Mouse (Mus musculus) olfactory bulb, adult 2 months (tissue): ENCODE data around the gene B430218F22Rik. TPM values are rescaled to one million over a fixed set of nuclear protein-coding genes. Genes with fewer than 3 reads are reported as not detected.
"Not testable (repeated sequence)": the region's sequence is repeated elsewhere in the genome, so short reads cannot be mapped to it uniquely, and the experiment has no call there.

Source experiments
- H3K27ac ChIP-seq: fragments of 200-500 bp; 2 replicates; pipeline ENCODE4 v1.5.1; 2012; ENCODE audit warnings: low read depth, low read length; ENCODE audit not compliant: insufficient read depth
- H3K4me1 ChIP-seq: fragments of 200-500 bp; 2 replicates; pipeline ENCODE4 v1.6.1; 2012; ENCODE audit warnings: low read length; ENCODE audit not compliant: control insufficient read depth, insufficient read depth
- H3K4me3 ChIP-seq: fragments of 200-500 bp; 2 replicates; pipeline ENCODE4 v1.5.1; 2012; ENCODE audit warnings: mild to moderate bottlenecking, low read depth, low read length, moderate library complexity; ENCODE audit not compliant: insufficient read depth
- CTCF ChIP-seq: fragments of 200-500 bp; IDR thresholded peaks from 2 replicates; pipeline ENCODE4 v1.5.1; 2012; ENCODE audit warnings: low read depth, mild to moderate bottlenecking, low read length, moderate library complexity; ENCODE audit not compliant: insufficient read depth
- POLR2A ChIP-seq: fragments of 200-500 bp; IDR thresholded peaks from 2 replicates; pipeline ENCODE4 v1.6.1; 2012; ENCODE audit warnings: mild to moderate bottlenecking, low read depth, low read length, moderate library complexity; ENCODE audit not compliant: insufficient read depth
- WGBS: fragments of 180-500 bp; shearing (Covaris S2); methylation state at CpG from one replicate; pipeline ENCODE4 v1.1.7; 2018; 5-methylcytosine and 5-hydroxymethylcytosine counted together
- polyA plus RNA-seq: library from polyadenylated mRNA; stranded (reverse); fragments of >200 nt; gene quantifications from 2 replicates; pipeline ENCODE4 v1.2.4, GENCODE M21; 2012; ENCODE audit warnings: low replicate concordance; ENCODE audit not compliant: missing spikeins, insufficient read depth, insufficient read length

Gene B430218F22Rik
- not detected in 2 replicates for polyA plus RNA-seq

DNA sequence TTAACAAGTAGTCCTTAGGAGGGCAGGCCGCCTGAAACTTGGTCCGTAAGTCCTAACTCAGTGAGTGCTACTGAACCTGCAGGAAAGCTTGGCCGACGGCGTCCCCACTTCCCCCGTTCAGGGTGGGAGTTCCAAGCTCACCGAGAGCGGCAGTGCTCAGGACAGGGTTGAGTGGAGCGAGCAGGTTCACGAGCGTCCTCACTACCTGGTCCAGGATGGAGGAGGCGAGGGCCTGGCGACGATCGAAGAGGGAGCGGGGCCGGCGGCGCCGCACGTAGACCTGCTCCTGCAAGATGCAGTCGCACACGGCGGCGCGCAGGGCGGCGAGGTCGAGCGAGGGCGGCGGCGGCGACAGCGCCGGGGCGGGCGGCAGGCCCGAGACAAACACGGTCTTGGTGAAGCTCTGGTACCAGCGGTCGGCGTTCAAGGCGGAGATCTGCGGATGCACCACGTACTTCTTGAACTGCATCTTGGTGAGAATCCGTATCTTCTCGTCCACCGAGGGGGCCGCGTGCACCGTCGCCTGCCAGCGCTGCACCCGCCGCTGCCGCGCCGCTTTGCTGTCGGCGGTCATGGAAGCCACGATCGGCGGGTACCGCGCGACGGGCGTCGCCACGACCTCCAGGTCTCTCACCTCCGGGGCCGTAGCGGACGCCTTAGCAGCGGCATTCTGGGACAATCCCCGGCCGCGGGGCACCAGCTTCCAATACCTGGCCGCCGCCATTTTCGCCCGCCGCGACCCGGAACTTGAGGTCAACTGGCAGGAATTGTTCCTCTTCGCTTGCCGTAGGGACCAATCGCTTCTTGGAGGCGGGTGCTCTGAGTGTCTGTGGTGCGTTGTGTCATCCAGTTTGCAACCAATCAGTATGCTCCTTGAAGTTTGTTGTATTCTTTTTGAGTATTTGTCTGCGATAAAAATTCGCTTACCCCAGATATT lies at the start of gene B430218F22Rik, which contains the start of gene Mrps30:
Gene B430218F22Rik (plus strand): TSS at position 120 of the 937 bp plus-strand sequence.
Gene Mrps30 (minus strand): TSS at position 742 of the 937 bp plus-strand sequence.
- TF ChIP-seq POLR2A: 0 out of 2 replicates have a peak, but pooled peaks have one; percentile 38
- TF ChIP-seq CTCF: no peak
- H3K4me1 ChIP-seq: no peaks in the 10 kb centered on the region
- peak within 1 kb of the TSS; percentile 45; the same call in 1 of the 2 replicates for H3K27ac ChIP-seq
- WGBS: under 1% methylated on average over 93 of the region's 93 CpGs
- H3K4me3 ChIP-seq: peak within 1 kb of the TSS; percentile 98

DNA sequence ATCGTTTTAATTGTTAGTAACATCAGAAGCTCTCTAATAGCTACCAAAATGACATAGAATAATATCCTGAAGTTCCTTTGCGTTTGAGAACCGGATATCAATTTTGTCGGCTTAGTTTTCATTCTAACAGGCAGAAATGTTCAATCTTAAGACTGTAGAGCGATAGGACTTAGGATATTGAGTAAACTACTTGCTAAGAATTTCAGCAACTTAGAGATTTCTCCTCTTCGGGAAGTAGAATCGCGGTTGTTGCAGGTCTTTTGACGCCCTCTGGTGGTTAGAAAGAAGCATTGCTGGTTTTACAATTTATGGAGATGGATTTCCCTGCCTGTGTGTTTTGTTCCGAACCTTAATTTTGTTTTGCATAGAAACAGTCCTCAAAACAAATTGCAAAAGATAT lies 36.2 kb upstream of the B430218F22Rik start:
- Histone ChIP-seq H3K4me3 (no peak overlapping the region), H3K4me1 (no peaks in the 10 kb centered on the region), H3K27ac (no peak overlapping the region)
- TF ChIP-seq POLR2A (no peak), CTCF (no peak)
- WGBS: 21% methylated on average over 10 of the region's 10 CpGs

DNA sequence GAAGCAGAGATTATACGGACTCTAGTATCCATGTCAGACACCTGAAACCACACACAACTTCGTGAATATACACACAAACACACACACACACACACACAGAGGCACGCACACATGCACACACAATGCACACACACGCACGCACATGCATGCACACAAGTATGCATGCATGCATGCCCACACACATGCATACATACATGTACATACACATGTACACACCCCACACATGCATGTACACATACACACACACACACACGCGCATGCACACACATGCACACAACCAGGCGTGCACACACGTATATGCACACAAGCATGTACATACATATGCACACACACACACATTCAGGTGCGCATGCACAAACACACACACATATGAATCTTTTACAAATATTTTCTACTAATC lies 35.6 kb upstream of the B430218F22Rik start:
- WGBS: 92% methylated on average over 10 of the region's 10 CpGs
- Histone ChIP-seq H3K4me3 (no peak overlapping the region), H3K4me1 (no peaks in the 10 kb centered on the region), H3K27ac (no peak overlapping the region)
- TF ChIP-seq POLR2A: no peak
- TF ChIP-seq CTCF: no peak

DNA sequence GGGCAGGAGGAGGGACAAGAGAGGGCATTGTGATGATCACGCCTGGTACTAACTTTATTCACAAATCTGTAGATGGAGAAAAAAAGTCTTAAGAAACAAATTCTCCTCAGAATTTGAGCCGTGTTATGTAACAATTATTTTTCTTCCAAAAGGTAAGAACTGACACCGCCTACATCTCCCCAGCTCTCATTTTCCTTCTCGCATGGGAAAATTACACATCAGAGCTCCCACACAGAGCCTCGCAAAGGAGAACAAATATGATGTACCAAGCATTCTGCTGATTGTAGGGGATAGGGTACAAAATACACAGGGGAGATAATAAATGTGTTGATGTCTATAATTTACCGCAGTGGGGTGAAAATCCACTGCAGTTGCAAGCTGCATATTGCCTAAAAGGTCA lies 23.1 kb upstream of the B430218F22Rik start:
- 53% methylated on average over 6 of the region's 6 CpGs for WGBS
- H3K4me1 ChIP-seq: 0 out of 2 replicates have a peak, but pooled peaks cover 2% of the 10 kb centered on the region

DNA sequence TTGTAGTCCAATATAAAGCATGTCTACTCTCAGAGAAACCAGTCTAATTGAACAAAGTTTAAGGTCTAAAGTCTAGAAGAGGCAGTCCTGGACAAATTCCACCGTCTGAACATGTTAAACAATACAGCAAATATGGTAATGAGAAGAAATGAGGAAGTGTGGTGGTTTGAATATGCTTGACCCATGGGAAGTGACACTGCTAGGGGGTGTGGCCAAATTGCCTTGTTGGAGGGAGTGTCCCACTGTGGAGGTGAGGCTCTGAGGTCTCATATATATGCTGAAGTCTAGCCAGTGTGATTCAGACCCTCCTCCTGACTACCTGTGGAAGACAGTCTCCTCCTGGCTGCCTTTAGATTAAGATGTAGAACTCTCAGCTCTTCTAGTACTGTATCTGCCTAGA lies 20.7 kb upstream of the B430218F22Rik start:
- Histone ChIP-seq H3K4me3 (no peak overlapping the region), H3K27ac (no peak overlapping the region), H3K4me1 (0 out of 2 replicates have a peak, but pooled peaks cover 2% of the 10 kb centered on the region)
- WGBS: 64% methylated on average over 1 of the region's 1 CpGs
- TF ChIP-seq CTCF (no peak), POLR2A (no peak)

More for the DNA sequence above, 23.1 kb upstream of the B430218F22Rik start:
- Histone ChIP-seq H3K27ac (0 out of 2 replicates have a peak overlapping the region, but pooled peaks have one; percentile 57), H3K4me3 (no peak overlapping the region)
- TF ChIP-seq POLR2A (no peak), CTCF (no peak)

DNA sequence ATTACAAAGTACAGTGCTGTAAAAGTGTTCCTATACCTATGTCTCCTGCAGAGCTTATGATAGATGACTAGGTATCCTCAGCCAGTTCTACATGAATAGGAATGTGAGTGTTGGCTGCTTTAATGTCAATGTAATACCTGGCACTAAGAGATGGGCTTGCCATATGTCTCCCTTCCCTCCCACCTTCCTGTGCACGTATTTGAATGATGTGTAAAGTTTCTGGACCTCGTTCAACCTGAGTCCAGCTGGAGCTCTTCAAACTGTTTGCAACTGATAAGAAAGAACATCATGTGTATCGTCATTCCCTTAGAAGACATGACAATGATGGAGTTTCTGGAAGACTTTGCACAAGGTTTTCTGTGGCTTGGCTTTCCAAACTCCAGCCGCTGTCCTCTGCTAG lies 13.6 kb upstream of the B430218F22Rik start:
- Histone ChIP-seq H3K27ac (no peak overlapping the region), H3K4me1 (peaks cover 2% of the 10 kb centered on the region; the same call in 1 of the 2 replicates), H3K4me3 (no peak overlapping the region)
- TF ChIP-seq CTCF (no peak), POLR2A (no peak)
- WGBS: 95% methylated on average over 4 of the region's 4 CpGs

DNA sequence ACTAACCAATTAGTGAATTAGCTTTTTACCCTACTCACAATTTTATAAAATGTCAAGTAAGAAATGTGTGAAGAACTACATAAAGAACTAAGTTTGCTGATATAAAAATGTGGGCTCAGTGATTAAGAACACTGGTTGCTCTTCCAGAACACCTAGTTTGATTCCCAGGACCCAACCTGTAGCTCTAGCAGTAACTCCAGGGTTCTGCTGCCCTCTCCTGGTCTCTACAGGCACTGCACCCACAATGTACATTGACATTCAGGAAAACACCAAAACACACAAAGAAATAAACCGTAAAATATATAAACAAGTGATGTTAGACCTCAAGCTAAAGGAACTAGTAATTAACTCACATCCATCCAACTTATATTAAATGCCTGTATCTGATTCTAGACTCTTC lies 7.3 kb upstream of the B430218F22Rik start:
- whole genome bisulfite sequencing: 48% methylated on average over 1 of the region's 1 CpGs
- Histone ChIP-seq H3K4me1 (no peaks in the 10 kb centered on the region), H3K27ac (no peak overlapping the region), H3K4me3 (no peak overlapping the region)
- no peak for TF ChIP-seq POLR2A
- TF ChIP-seq CTCF: no peak

DNA sequence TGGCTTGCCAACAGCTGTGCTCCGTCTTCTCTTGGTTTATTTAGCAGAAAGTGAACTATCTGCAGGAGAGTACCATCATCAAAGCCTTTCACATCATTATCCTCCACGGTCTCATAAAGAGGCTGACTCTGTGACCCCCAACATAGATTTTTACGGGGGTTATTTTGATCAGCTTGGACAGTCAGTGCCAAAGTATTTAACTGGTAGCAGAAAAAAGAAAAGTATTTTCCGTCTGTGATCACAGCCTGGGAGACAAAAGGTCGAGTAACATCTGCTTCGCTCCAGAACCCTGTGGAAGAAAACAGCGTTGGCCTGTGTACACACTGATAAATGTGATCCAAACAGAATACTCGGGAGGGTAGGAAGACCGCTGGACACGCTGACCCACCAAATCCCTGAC lies 6.0 kb upstream of the B430218F22Rik start:
- H3K4me3 ChIP-seq: no peak overlapping the region
- H3K27ac ChIP-seq: no peak overlapping the region
- 83% methylated on average over 10 of the region's 10 CpGs for WGBS
- no peak for TF ChIP-seq POLR2A
- no peak for TF ChIP-seq CTCF
- H3K4me1 ChIP-seq: no peaks in the 10 kb centered on the region

DNA sequence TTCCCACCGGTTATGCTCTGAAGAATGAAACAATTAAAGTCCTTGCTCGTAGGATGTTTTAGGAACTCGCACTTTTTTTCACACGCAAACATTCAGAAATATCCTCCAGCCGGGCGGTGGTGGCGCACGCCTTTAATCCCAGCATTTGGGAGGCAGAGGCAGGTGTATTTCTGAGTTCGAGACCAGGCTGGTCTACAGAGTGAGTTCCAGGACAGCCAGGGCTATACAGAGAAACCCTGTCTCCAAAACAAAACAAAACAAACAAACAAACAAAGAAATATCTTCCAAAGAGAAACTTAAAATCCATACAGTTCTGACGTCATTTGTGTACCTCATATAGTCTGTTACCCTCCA lies 995 bp downstream of the B430218F22Rik start:
- peak overlapping the region; percentile 33 for H3K4me3 ChIP-seq
- not testable (repeated sequence) for H3K4me1 ChIP-seq, H3K27ac ChIP-seq
- 6% methylated on average over 10 of the region's 10 CpGs for WGBS

DNA sequence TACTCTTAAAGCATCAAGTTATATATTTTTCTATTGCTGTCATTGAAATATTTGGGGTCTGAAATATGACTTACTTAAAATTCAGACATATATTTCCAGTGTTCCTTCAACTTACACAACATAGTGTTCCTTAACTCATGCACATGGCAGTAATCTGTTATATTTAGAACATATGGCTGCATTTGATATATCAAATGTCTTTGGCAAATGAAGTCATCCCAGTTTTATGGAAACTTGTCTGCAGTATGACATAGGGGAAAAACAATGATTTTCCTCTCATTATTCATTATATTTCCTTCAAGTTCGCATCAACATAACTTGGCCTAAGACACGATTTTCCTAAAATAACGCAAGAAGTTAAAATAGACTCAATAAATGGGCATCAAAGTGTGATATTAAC lies 9.4 kb downstream of the B430218F22Rik start:
- 91% methylated on average over 3 of the region's 3 CpGs for WGBS
- no peak overlapping the region for H3K4me3 ChIP-seq
- H3K27ac ChIP-seq: no peak overlapping the region
- TF ChIP-seq CTCF (no peak), POLR2A (no peak)
- no peaks in the 10 kb centered on the region for H3K4me1 ChIP-seq
